Mouse (Mus musculus): ENCODE measurements around the gene Wnt1.
A peak's percentile ranks its signal among the peaks of the same experiment; 100 is the strongest.
"Not testable (repeated sequence)": the region's sequence is repeated elsewhere in the genome, so short reads cannot be mapped to it uniquely, and the experiment has no call there.

The Wnt1 gene

GRCm38 (mm10) chr15:98789661-98790535 lies at the start of gene Wnt1:
Gene Wnt1, plus strand, starts transcription at chr15:98789857.
- no peak for DNase-seq (ENCODE audit: low read depth, low spot score)

GRCm38 (mm10) chr15:98740219-98740618 lies 49.4 kb upstream of the Wnt1 start:
- DNase-seq (ENCODE audit: low read depth, low spot score) = peak; percentile 67

- DNase-seq (ENCODE audit: low read depth, low spot score) = no peak
Observed at GRCm38 (mm10) chr15:98742766-98743428, 46.8 kb upstream of the Wnt1 start.

- DNase-seq (ENCODE audit: low read depth, low spot score) = not testable (repeated sequence)
Observed at GRCm38 (mm10) chr15:98743863-98744262, 45.8 kb upstream of the Wnt1 start.

GRCm38 (mm10) chr15:98746344-98746965 lies 43.2 kb upstream of the Wnt1 start:
- DNase-seq (ENCODE audit: low read depth, low spot score) = peak; percentile 69

- no peak for DNase-seq (ENCODE audit: low read depth, low spot score)
Observed at GRCm38 (mm10) chr15:98747296-98747695, 42.4 kb upstream of the Wnt1 start.

- no peak for DNase-seq (ENCODE audit: low read depth, low spot score)
Observed at GRCm38 (mm10) chr15:98749093-98749492, 40.6 kb upstream of the Wnt1 start.

- peak; percentile 62 for DNase-seq (ENCODE audit: low read depth, low spot score)
Observed at GRCm38 (mm10) chr15:98753021-98753423, 36.6 kb upstream of the Wnt1 start.

- no peak for DNase-seq (ENCODE audit: low read depth, low spot score)
Observed at GRCm38 (mm10) chr15:98754125-98754524, 35.5 kb upstream of the Wnt1 start.

- peak; percentile 91 for DNase-seq (ENCODE audit: low read depth, low spot score)
Observed at GRCm38 (mm10) chr15:98762201-98762621, 27.4 kb upstream of the Wnt1 start.

- DNase-seq (ENCODE audit: low read depth, low spot score) = peak; percentile 98
Observed at GRCm38 (mm10) chr15:98762670-98763529, 26.8 kb upstream of the Wnt1 start, which contains the start of gene Arf3. Gene Arf3, minus strand, starts transcription at chr15:98763214.

- DNase-seq (ENCODE audit: low read depth, low spot score) = no peak
Observed at GRCm38 (mm10) chr15:98765929-98766328, 23.7 kb upstream of the Wnt1 start.

GRCm38 (mm10) chr15:98768259-98768658 lies 21.4 kb upstream of the Wnt1 start:
- no peak for DNase-seq (ENCODE audit: low read depth, low spot score)

GRCm38 (mm10) chr15:98771813-98772425 lies 17.7 kb upstream of the Wnt1 start:
- no peak for DNase-seq (ENCODE audit: low read depth, low spot score)

- peak; percentile 29 for DNase-seq (ENCODE audit: low read depth, low spot score)
Observed at GRCm38 (mm10) chr15:98772511-98773211, 17.0 kb upstream of the Wnt1 start.

- no peak for DNase-seq (ENCODE audit: low read depth, low spot score)
Observed at GRCm38 (mm10) chr15:98774096-98774495, 15.6 kb upstream of the Wnt1 start.

- no peak for DNase-seq (ENCODE audit: low read depth, low spot score)
Observed at GRCm38 (mm10) chr15:98775533-98775932, 14.1 kb upstream of the Wnt1 start.

GRCm38 (mm10) chr15:98776280-98777004 lies 13.2 kb upstream of the Wnt1 start:
- DNase-seq (ENCODE audit: low read depth, low spot score) = peak; percentile 45

GRCm38 (mm10) chr15:98777005-98777616 lies 12.5 kb upstream of the Wnt1 start:
- no peak for DNase-seq (ENCODE audit: low read depth, low spot score)
